Mouse (Mus musculus) forebrain, embryonic 11.5 days (tissue): ENCODE measurements at regions not wholly inside any gene's neighbourhood (a gene's known extent, or its start where the extent isn't known, plus 50 kb on each side); places are given as distances from the start of the nearest gene placed in this dataset.

ENCODE experiments used
- ATAC-seq: fragments of 200-750 bp; cut with Nextera tagmentation; replicated peaks from 2 replicates; pipeline ENCODE4 v1.8.0; 2017; ENCODE audit warnings: moderate TSS enrichment; ENCODE audit not compliant: low FRiP score
- DNase-seq: peaks from one replicate; pipeline ENCODE4 v3.0.0-alpha.2; 2017; ENCODE audit warnings: low spot score
- H3K27ac ChIP-seq: fragments of 300-500 bp; sonication (generic); 2 replicates; pipeline ENCODE4 v1.5.1; 2014; ENCODE audit warnings: low read depth, low read length
- H3K27me3 ChIP-seq: fragments of 300-500 bp; sonication (generic); 2 replicates; pipeline ENCODE4 v1.6.1; 2014; ENCODE audit warnings: mild to moderate bottlenecking, low read length, mixed read lengths; ENCODE audit not compliant: control insufficient read depth, insufficient read depth
- H3K36me3 ChIP-seq: fragments of 300-500 bp; sonication (generic); 2 replicates; pipeline ENCODE4 v1.6.1; 2014; ENCODE audit warnings: mild to moderate bottlenecking, low read length, moderate library complexity, mixed read lengths; ENCODE audit not compliant: control insufficient read depth, insufficient read depth
- H3K4me1 ChIP-seq: fragments of 300-500 bp; sonication (generic); replicated peaks from 2 replicates; pipeline ENCODE4 v1.6.1; 2014; ENCODE audit warnings: low read length, mixed read lengths; ENCODE audit not compliant: control insufficient read depth, insufficient read depth
- H3K4me2 ChIP-seq: fragments of 300-500 bp; sonication (generic); 2 replicates; pipeline ENCODE4 v1.6.1; 2014; ENCODE audit warnings: low read depth, mild to moderate bottlenecking, low read length, moderate library complexity, mixed read lengths; ENCODE audit not compliant: severe bottlenecking
- H3K4me3 ChIP-seq: fragments of 300-500 bp; sonication (generic); 2 replicates; pipeline ENCODE4 v1.5.1; 2014; ENCODE audit warnings: low read depth, low read length
- H3K9ac ChIP-seq: fragments of 300-500 bp; sonication (generic); 2 replicates; pipeline ENCODE4 v1.6.1; 2014; ENCODE audit warnings: low read length
- H3K9me3 ChIP-seq: fragments of 300-500 bp; sonication (generic); 2 replicates; pipeline ENCODE4 v1.6.1; 2016; ENCODE audit warnings: low read length, mixed read lengths; ENCODE audit not compliant: control insufficient read depth
- WGBS: fragments of 180-500 bp; shearing (Covaris S2); extraction: QIAGEN DNeasy Blood & Tissue Kit; methylation state at CpG from one replicate; pipeline ENCODE4 v1.1.7; 2014; 5-methylcytosine and 5-hydroxymethylcytosine counted together

DNA sequence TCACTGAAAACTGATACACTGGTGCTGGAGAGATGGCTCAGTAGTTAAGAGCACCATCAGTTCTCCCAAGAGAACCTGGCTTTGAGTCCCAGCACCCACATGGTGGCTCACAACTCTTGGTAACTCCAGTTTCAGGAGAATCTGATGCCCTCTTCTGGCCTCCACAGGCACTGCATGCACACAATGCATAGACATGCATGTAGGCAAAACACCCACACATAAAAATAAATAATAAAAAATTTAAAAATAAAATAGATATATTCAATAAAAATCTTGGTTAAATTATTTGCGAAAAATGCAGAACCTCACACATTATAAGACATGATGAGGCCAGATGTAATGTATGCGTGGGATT, 123.4 kb upstream of the Ccnd2 start:
- no peak overlapping the region for H3K27ac ChIP-seq
- no peaks in the 10 kb centered on the region for H3K27me3 ChIP-seq
- no peaks in the 10 kb centered on the region for H3K4me1 ChIP-seq
- no peaks in the 10 kb centered on the region; the same call in 1 of the 2 replicates for H3K9me3 ChIP-seq
- no peak overlapping the region for H3K4me3 ChIP-seq
- DNase-seq (no peak), ATAC-seq (no peak)
- 89% methylated on average over 2 of the region's 2 CpGs for WGBS
- no peak overlapping the region for H3K9ac ChIP-seq
- no peak overlapping the region for H3K4me2 ChIP-seq
- no peaks in the 10 kb centered on the region for H3K36me3 ChIP-seq

DNA sequence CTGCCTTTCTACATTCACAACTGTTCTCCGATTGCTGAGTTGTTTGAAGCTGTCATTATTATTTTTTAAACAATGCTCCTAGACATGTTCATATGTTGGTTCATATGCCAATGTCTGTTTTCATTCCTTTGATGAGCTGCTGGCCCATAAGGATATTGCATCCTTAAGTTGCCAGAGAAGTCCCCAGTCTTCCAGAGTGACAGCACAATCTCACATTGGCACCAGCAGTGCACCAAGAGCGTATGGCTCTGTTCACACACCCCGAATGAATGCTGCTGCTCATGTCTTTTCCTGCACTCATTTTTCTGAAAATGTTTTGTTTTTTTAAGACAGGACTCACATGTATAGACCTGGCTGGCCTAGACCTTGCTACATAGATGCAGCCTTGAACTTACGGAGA, 124.4 kb upstream of the Ccnd2 start:
- Histone ChIP-seq H3K27me3 (no peaks in the 10 kb centered on the region), H3K27ac (no peak overlapping the region), H3K36me3 (no peaks in the 10 kb centered on the region), H3K4me3 (no peak overlapping the region), H3K4me2 (no peak overlapping the region), H3K9me3 (no peaks in the 10 kb centered on the region; the same call in 1 of the 2 replicates), H3K9ac (no peak overlapping the region), H3K4me1 (no peaks in the 10 kb centered on the region)
- no peak for ATAC-seq
- DNase-seq = no peak
- WGBS = 92% methylated on average over 4 of the region's 4 CpGs

DNA sequence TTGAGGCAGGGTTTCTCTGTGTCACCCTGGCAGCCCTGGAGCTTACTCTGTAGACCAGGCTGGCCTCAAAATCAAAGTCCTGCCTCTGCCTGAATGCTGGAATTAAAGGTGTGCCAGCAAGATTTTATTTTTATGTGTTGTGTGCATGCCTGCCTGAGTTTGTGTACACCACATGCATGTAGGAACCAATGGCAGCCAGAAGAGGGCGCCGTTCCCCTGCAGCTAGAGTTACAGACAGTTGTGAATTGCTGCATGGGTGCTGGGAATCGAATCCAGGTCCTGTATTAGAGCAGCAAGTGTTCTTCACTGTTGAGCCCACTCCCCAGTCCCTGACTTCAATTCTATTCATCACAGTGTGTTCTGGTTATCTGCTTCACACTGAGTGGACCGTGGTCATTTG, 126.4 kb upstream of the Ccnd2 start:
- H3K9ac ChIP-seq = no peak overlapping the region
- no peaks in the 10 kb centered on the region for H3K4me1 ChIP-seq
- DNase-seq = peak; percentile 38
- no peaks in the 10 kb centered on the region; the same call in 1 of the 2 replicates for H3K9me3 ChIP-seq
- H3K4me3 ChIP-seq = no peak overlapping the region
- 83% methylated on average over 4 of the region's 4 CpGs for WGBS
- H3K27ac ChIP-seq = no peak overlapping the region
- H3K4me2 ChIP-seq = no peak overlapping the region
- H3K36me3 ChIP-seq = no peaks in the 10 kb centered on the region
- ATAC-seq = no peak
- no peaks in the 10 kb centered on the region for H3K27me3 ChIP-seq

DNA sequence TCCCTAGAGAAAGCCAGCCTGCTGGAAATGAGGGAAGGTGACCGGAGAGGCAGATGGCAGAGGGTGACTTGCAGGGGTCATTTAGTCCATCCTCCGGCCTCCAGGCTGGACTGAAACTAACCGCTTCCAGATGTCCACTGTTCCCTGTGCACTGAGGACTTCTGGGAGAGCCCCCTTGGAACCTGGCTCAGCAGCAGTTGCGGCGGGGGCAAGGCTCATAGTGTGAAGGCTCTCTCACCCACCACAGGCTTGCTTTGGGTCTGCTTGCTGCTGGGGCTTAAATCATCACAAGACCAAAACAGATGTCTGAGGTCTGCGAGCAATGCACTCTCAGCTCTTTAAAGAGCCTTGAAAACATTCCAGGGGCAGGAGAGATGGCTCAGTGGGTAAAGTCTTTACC, 132.2 kb upstream of the Ccnd2 start:
- 74% methylated on average over 6 of the region's 6 CpGs for WGBS
- DNase-seq = no peak
- no peak overlapping the region for H3K27ac ChIP-seq

DNA sequence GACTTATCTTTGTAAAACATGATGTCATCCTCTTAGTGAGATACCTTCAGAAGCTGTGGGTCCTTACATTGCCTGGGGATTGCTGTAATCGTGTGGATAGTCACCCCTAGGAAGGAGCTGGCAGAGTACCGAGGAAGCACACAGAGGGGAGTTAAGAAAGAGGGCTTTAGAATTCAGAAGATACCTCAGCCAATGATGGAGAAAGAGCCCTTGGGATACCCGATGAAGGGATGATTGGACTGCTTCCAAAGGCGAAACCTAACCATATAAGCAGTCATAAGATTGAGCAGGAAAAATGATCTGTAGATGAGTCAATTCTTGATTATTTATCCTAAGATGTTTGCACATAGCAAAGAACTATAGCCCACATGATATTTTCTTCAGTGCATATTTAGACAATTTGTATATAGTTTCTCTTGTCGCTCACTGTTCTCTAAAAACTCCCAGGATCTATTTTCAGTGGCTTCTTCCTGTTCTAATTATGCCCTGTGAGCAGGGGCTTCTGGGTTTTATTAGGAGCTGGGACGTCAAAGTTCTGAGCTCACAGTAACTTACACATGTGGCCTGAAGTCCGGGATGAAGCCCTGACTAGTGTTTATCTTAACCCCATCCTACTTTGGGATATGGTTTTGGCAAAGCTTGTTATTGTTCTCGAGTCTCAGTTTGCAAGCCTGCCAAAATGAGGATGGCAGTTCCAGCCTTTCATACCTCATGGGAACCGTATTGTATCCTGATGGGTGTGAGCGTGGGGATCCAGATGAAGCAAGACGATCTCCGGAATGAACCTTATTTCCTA, 134.9 kb upstream of the Ccnd2 start:
- DNase-seq = no peak
- WGBS = 73% methylated on average over 12 of the region's 12 CpGs
- no peaks in the 10 kb centered on the region for H3K27me3 ChIP-seq

More for the DNA sequence above, 132.2 kb upstream of the Ccnd2 start:
- H3K9ac ChIP-seq = no peak overlapping the region
- H3K4me2 ChIP-seq = no peak overlapping the region
- no peaks in the 10 kb centered on the region for H3K27me3 ChIP-seq
- H3K36me3 ChIP-seq = no peaks in the 10 kb centered on the region
- no peak for ATAC-seq
- H3K9me3 ChIP-seq = no peaks in the 10 kb centered on the region
- no peak overlapping the region for H3K4me3 ChIP-seq
- no peaks in the 10 kb centered on the region for H3K4me1 ChIP-seq

DNA sequence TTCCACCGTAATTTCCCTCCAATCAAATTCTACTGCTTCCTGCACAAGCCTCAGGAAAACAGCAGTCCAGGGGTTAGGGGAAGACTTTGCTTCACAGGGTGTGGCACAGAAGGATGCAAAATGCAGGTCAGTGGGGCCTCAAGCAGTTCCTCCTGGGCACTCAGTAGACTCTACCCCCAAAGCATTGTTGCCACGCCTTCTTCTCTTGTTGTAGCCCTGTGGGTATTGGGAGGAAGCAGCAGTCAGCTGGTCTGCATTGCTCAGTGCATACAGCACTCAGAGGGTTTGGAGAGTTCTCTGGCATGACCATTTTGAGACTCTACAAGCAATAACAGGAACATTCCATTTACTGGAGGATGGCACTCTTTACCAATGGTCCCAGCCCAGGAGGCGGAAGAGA, 137.0 kb upstream of the Ccnd2 start:
- H3K27ac ChIP-seq = no peak overlapping the region
- no peaks in the 10 kb centered on the region for H3K36me3 ChIP-seq

More for the DNA sequence above, 134.9 kb upstream of the Ccnd2 start:
- Histone ChIP-seq H3K4me3 (no peak overlapping the region), H3K4me1 (no peaks in the 10 kb centered on the region), H3K36me3 (no peaks in the 10 kb centered on the region), H3K9ac (no peak overlapping the region), H3K27ac (no peak overlapping the region), H3K9me3 (no peaks in the 10 kb centered on the region), H3K4me2 (no peak overlapping the region)
- no peak for ATAC-seq

DNA sequence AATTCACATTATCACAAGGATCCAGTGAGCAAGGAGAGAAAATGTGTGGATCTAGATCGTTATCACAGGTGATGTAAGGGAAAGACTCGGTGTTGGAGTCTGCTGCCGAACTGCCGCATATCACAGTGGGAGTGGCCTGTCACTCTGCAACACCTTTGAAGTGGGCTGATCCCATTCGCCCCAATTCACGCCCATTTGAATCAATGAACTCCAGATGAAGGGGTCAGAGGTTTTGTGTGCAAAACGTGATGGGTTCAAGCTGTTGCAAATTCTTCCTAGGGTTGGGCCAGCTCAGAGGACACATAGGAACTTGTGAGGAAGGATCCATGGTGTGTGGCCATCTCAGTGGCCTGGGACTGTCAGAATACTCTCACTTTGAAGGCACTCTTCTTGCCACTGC, 139.9 kb upstream of the Ccnd2 start:
- 55% methylated on average over 7 of the region's 7 CpGs for WGBS
- H3K27ac ChIP-seq = no peak overlapping the region
- no peak overlapping the region for H3K4me3 ChIP-seq
- H3K9me3 ChIP-seq = no peaks in the 10 kb centered on the region
- H3K9ac ChIP-seq = no peak overlapping the region
- no peak for DNase-seq
- H3K4me2 ChIP-seq = no peak overlapping the region
- no peaks in the 10 kb centered on the region for H3K27me3 ChIP-seq
- ATAC-seq = no peak
- no peaks in the 10 kb centered on the region for H3K4me1 ChIP-seq
- H3K36me3 ChIP-seq = no peaks in the 10 kb centered on the region

More for the DNA sequence above, 137.0 kb upstream of the Ccnd2 start:
- no peak for DNase-seq
- H3K9ac ChIP-seq = no peak overlapping the region
- no peak overlapping the region for H3K4me2 ChIP-seq
- H3K9me3 ChIP-seq = no peaks in the 10 kb centered on the region
- H3K27me3 ChIP-seq = no peaks in the 10 kb centered on the region
- 87% methylated on average over 3 of the region's 3 CpGs for WGBS
- no peaks in the 10 kb centered on the region for H3K4me1 ChIP-seq
- no peak overlapping the region for H3K4me3 ChIP-seq
- ATAC-seq = no peak

DNA sequence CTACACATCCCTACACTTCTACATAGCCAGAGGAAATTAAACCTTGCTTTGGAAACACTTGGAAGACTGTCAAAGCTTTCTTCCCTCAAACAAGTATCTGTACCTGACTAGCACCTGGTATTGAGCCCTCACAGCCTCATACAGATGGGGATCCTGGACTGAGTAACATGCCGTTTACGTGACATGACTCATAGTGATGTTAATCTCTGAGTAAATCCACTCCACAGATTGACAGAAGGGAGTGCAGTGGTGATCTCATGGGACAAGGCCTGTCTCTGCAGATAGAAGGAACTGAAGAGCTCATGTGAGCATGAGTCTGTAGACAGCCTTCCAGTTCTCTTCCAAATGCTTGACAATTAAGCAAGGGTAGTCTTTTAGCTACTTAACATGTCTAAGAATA, 141.8 kb upstream of the Ccnd2 start:
- DNase-seq (no peak), ATAC-seq (no peak)
- Histone ChIP-seq H3K27me3 (no peaks in the 10 kb centered on the region), H3K4me1 (no peaks in the 10 kb centered on the region), H3K27ac (no peak overlapping the region), H3K9ac (no peak overlapping the region), H3K36me3 (no peaks in the 10 kb centered on the region), H3K9me3 (no peaks in the 10 kb centered on the region), H3K4me3 (no peak overlapping the region), H3K4me2 (no peak overlapping the region)
- 93% methylated on average over 2 of the region's 2 CpGs for WGBS

DNA sequence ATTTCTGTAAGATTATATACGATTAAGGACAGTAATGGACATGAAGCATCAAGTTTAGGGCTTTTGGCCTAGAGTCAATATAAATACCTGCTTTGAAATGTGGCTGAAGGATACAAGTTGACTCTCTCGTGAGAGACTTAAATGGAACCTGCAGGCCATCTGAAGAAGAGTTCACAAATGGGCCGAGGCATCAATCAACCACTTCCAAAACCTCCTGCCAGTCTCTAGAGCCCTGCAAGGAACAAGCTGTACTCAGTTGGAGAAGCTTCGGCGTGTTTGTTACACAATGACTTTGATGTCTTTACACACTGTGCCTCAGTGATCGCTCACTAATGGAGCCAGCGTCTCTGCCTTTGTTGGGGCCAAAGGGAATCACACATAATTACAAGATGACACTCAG, 146.1 kb upstream of the Ccnd2 start:
- H3K9ac ChIP-seq = no peak overlapping the region
- DNase-seq (no peak), ATAC-seq (no peak)
- H3K4me3 ChIP-seq = no peak overlapping the region
- no peaks in the 10 kb centered on the region for H3K36me3 ChIP-seq
- no peaks in the 10 kb centered on the region for H3K4me1 ChIP-seq
- no peak overlapping the region for H3K27ac ChIP-seq
- H3K27me3 ChIP-seq = no peaks in the 10 kb centered on the region
- no peaks in the 10 kb centered on the region for H3K9me3 ChIP-seq
- no peak overlapping the region for H3K4me2 ChIP-seq
- WGBS = 80% methylated on average over 7 of the region's 7 CpGs
